Mouse (Mus musculus) heart, postnatal 36 days (tissue): ENCODE measurements around the gene Caln1. TPM values are rescaled to one million over a fixed set of nuclear protein-coding genes. Genes with fewer than 3 reads are reported as not detected.

ENCODE experiments used
- DNase-seq, 2 experiments: peaks; one replicate each; pipeline ENCODE4 v3.0.0; 2021 to 2022
- intact Hi-C: fragments of 180-260 bp; cut with DNase I; formaldehyde crosslinking; loops from one replicate; pipeline ENCODE4 v1.15.1; 2025
- total RNA-seq, 2 experiments: library from RNA; stranded (reverse); gene quantifications; 2 replicates each; pipeline ENCODE4 v1.2.3; 2021

Gene Caln1
- total RNA-seq, 2 experiments from 2014 or later: not detected

- no peak for DNase-seq
- intact Hi-C loops: no loop called here
These were observed 423.6 kb downstream of the Caln1 start for GRCm38 (mm10) chr5:130792755-130793452.

GRCm38 (mm10) chr5:130797713-130798112 lies 428.5 kb downstream of the Caln1 start:
- intact Hi-C loops: no loop called here

DNA sequence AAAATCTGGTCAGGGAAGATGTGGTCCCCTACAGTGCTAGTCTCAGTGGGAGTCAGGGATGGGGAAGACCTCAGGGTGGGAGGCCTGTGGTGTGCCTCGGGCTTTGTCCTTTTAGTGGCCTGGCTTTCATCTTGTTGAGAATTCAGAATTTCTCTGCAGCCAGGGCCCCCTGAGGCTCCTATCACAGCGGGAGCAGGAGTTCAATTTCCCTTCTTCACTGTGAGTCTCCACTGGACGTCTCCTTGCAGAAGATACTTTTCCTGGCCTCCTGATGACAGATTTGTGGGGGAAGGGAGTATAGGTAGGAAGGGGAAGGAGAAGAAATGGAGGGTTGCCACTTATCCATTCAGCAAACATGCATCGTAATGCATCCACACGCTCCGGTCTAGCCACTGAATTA lies 441.1 kb downstream of the Caln1 start:
- intact Hi-C loops: no loop called here

More at GRCm38 (mm10) chr5:130797713-130798112, 428.5 kb downstream of the Caln1 start:
- no peak for DNase-seq

GRCm38 (mm10) chr5:130810846-130811245 lies 441.6 kb downstream of the Caln1 start:
- no peak for DNase-seq
- intact Hi-C loops: no loop called here

More for the DNA sequence above, 441.1 kb downstream of the Caln1 start:
- no peak for DNase-seq

- intact Hi-C loops: no loop called here
- DNase-seq: peak in 1 of 2 experiments; percentile 28
These were observed 442.0 kb downstream of the Caln1 start for GRCm38 (mm10) chr5:130811266-130811665.

DNA sequence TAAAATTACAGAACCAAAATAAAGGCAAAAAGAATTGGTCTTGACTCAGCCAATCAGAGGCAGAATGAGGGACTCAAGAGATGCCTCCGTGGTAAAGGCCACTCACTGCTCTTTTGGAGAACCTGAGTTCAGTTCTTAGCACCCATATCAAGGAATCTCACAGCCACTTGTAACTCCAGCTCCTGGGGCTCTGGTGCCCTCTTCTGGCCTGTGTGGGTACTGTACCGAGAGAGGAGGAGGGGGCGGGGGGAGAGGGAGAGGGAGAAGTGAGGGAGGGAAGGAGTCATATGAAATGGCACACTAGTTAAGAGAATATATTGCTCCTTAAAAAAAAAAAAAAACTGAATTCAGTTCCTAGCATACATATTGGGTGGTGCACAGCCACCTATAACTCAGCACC lies 442.7 kb downstream of the Caln1 start:
- DNase-seq: no peak
- intact Hi-C loops: no loop called here

DNA sequence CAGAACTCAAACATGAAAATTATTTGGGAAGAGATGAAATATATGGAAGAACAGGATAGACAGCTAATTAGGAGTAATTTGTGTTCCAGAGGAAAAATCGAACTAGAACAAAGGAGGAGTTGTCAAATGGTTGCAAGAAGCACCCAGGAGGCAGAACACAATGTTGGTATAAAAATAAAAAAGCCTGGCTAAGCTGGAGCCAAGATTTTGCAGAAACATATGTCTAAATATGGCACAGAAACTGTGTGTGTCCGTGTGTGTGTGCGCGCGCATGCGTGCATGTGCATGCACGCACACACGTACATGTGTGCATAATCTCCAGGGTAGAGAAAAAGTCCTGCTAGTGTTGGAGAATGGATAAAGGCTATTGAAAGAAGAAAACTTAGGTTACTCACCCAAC lies 443.3 kb downstream of the Caln1 start:
- intact Hi-C loops: no loop called here
- no peak for DNase-seq

GRCm38 (mm10) chr5:130813089-130813488 lies 443.8 kb downstream of the Caln1 start:
- intact Hi-C loops: no loop called here
- no peak for DNase-seq

DNA sequence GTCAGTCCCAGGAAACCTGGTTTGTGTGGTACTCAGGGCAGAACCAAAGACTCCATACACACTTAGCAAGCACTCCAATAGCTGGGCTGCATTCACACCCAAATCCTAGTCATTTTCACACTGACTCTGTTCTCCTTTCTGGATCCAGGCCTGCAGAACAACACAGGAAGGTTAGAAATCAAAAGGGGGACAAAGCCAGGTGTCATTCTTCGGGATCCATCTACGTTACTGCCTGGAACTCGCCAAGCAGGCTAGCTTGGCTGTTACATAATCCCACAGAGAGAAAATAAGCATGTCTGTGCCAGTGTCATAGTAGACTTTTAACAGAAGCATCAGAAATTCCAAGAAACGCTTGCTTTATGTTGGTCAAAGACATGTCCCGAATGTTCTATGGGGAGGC lies 446.1 kb downstream of the Caln1 start:
- intact Hi-C loops: no loop called here
- no peak for DNase-seq

- intact Hi-C loops: no loop called here
- peak; percentile 4 for DNase-seq
These were observed 450.9 kb downstream of the Caln1 start for GRCm38 (mm10) chr5:130820021-130820648.

GRCm38 (mm10) chr5:130820661-130821060 lies 451.4 kb downstream of the Caln1 start:
- intact Hi-C loops: no loop called here
- DNase-seq: no peak

DNA sequence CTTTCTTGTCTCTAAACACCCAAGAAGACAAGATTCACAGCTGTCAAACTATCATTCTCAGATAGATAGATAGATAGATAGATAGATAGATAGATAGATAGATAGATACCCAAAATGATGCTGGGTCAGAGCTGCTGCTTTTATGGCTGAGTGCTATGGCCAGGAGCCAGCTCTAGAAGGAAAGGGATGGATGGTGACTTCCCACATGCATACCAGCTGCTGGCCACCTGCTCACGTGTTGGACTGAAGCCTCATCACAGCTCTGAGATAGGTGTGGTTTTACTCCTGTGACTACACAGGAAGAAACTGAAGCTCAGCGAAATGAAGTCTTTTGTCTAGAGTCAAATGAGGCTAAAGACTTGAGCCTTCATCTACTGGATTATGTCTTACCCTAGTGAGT lies 456.5 kb downstream of the Caln1 start:
- intact Hi-C loops: no loop called here
- DNase-seq: no peak

DNA sequence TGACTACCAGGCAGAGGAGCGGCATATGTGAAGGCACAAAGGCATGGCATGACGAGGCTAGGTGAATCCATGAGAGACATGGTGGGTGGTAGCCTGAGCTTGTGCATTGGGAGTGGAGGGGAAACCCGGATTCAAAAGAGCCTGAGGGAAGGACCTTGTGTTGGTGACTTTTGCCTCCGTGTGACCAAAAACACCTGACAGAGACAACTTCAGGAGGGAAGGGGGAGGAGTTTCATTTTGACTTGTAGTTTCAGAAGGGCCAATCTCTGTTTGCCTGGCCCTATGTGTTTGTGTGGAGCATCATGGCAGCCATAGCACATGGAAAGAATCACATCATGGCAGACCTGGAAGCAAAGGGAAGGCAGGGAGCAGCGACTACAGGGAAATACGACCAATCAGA lies 479.3 kb downstream of the Caln1 start:
- intact Hi-C loops: no loop called here
- no peak for DNase-seq

DNA sequence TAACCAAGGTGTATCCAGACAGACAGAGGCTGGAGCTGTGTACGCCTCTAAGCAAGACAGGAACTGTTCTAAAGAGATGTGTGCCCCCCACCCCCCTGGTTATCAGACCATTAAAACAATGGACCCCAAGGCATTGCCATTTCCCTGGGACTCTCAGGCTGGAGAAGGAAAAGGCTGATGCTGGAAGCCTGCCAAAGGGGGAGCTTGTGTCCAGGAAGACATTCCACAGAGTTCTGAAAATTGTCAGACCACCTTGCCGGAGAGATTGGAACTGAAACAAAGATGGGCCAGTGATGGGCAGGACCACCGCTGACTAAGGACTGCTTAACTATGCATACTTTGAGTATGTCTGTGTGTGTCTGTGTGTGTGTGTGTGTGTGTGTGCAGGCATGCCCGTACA lies 480.4 kb downstream of the Caln1 start:
- DNase-seq: no peak
- intact Hi-C loops: no loop called here

GRCm38 (mm10) chr5:130852182-130852581 lies 482.9 kb downstream of the Caln1 start:
- intact Hi-C loops: loop anchor here (2.0 kb wide), 1 partner anchor 531 kb away; no protein-coding TSS in a partner anchor
- no peak for DNase-seq

- intact Hi-C loops: loop anchor here (1.0 to 2.0 kb wide), 3 partner anchors 448 to 578 kb away; no protein-coding TSS in a partner anchor
- DNase-seq: peak; percentile 86 to 91
These were observed 484.1 kb downstream of the Caln1 start for GRCm38 (mm10) chr5:130853371-130853770.

DNA sequence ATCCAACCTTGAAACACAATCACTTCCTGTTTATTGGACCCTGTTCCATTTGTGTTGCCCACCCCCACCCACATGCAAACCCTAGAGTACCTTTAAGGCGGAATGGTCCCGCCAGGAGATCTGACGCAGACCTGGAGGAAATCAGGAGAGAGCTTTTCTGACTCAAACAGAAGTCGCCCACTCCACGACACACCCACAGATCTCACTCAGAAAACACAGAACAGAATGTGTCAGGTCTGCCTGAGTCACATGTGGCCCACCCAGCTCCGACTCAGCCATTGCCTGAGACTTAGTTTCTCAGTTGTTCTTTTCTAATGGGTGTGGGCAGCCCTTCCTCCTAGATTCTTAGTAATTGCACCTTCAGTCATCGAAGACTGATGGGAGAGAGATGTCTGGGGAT lies 485.2 kb downstream of the Caln1 start:
- no peak for DNase-seq

GRCm38 (mm10) chr5:130858148-130858547 lies 488.9 kb downstream of the Caln1 start:
- DNase-seq: peak; percentile 21 to 34
- intact Hi-C loops: no loop called here

More for the DNA sequence above, 485.2 kb downstream of the Caln1 start:
- intact Hi-C loops: no loop called here

- intact Hi-C loops: no loop called here
- no peak for DNase-seq
These were observed 489.5 kb downstream of the Caln1 start for GRCm38 (mm10) chr5:130858706-130859105.

GRCm38 (mm10) chr5:130859736-130860135 lies 490.5 kb downstream of the Caln1 start:
- DNase-seq: no peak

GRCm38 (mm10) chr5:130862302-130862701 lies 493.0 kb downstream of the Caln1 start:
- intact Hi-C loops: loop anchor here (10.0 kb wide), 1 partner anchor 442 kb away; the partner anchor contains the start of gene Galnt17

More at GRCm38 (mm10) chr5:130859736-130860135, 490.5 kb downstream of the Caln1 start:
- intact Hi-C loops: loop anchor here (2.0 to 10.0 kb wide), 2 partner anchors 445 to 569 kb away; partner anchors contain the start of gene Galnt17

DNA sequence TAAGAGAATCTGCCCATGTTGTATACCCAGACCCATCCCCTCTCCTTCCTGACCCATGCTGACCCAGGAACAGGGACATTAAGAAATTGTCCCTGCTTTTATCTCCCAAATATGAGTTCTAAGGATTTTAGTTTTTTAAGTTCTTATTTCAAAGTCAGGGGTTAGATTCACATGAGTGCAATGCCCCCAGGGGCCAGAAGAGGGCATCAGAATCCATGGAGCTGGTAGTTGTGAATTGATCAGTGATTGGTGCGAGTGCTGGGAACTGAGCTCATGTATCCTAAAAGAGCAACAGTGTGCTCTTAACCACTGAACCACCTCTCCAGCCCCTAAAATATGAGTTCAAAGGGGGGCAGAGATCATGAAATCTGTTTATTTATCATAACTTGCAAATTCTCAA lies 500.6 kb downstream of the Caln1 start:
- intact Hi-C loops: loop anchor here (10.0 kb wide), 2 partner anchors 135 to 435 kb away; partner anchors contain the start of gene Galnt17
- no peak for DNase-seq

More at GRCm38 (mm10) chr5:130862302-130862701, 493.0 kb downstream of the Caln1 start:
- peak; percentile 16 to 18 for DNase-seq
